Mouse (Mus musculus): ENCODE measurements around the gene Sac3d1. TPM values are rescaled to one million over a fixed set of nuclear protein-coding genes. Genes with fewer than 3 reads are reported as not detected.
"Not testable (repeated sequence)": the region's sequence is repeated elsewhere in the genome, so short reads cannot be mapped to it uniquely, and the experiment has no call there.

Gene Sac3d1
- polyA plus RNA-seq, 1 experiment from 2014 or later = 17.0 TPM

DNA sequence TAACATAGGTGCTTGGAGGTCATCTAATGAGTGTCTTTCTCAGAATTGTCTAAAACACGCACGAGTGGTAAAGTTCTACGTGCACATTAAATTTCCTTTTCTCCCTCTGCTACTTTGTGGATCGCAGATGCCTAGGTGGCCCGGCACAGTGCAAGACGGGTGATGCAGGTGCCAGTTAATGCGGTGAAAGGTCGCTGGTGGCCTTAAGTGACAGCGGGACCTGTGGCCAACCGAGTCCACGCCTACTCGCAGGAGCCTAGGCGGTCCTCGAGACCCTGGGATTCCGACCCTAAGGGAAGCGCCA is 21.9 kb upstream of the Sac3d1 start:
- in situ Hi-C loops (cut with MboI; ENCODE audit: low pct_unique_long_range_greater_than_20kb) = no loop called here
- ChIA-PET CTCF (interaction anchor here (2.6 kb wide), 1 partner anchor 13 kb away, joined by 19 read pairs; the partner anchor contains the start of gene Snx15), POLR2A (interaction anchor here (2.5 kb wide), 1 partner anchor 95 kb away, joined by 16 read pairs; the partner anchor contains the start of gene Ppp2r5b)
- no peak for TF ChIP-seq CTCF (IDR thresholded peaks at IDR 0.05)
- no peaks in the 10 kb centered on the region for H3K27me3 ChIP-seq
- ATAC-seq (no peak), DNase-seq (ENCODE audit: low read depth, low spot score) (no peak)

DNA sequence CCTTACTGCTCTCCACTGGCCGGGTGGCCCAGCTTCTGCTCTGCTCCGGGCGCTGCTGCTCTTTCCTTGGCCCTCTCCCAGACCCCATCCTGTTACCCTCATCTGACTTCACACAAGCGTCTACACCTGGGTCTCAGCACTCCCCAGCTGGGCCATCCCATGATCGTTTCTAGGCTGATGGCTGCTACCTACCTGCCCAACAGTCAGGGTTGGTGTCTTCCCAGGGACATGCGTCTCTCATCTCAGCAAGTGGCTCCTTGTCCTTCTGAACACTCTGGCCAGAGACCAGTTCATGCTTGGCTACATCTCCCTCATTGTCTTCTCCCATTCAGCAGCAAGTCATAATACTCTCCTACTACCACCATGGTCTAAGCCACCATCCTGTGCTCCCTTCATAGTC is 21.3 kb upstream of the Sac3d1 start:
- DNase-seq (ENCODE audit: low read depth, low spot score) (no peak), ATAC-seq (no peak)
- CTCF ChIA-PET = no interaction called here
- POLR2A ChIA-PET = interaction anchor here (0.6 to 2.5 kb wide), 2 partner anchors 77 to 96 kb away, joined by 4 to 16 read pairs; partner anchors contain the start of gene Ppp2r5b
- no peaks in the 10 kb centered on the region for H3K27me3 ChIP-seq
- in situ Hi-C loops (cut with MboI; ENCODE audit: low pct_unique_long_range_greater_than_20kb) = no loop called here
- no peak for TF ChIP-seq CTCF (IDR thresholded peaks at IDR 0.05)

DNA sequence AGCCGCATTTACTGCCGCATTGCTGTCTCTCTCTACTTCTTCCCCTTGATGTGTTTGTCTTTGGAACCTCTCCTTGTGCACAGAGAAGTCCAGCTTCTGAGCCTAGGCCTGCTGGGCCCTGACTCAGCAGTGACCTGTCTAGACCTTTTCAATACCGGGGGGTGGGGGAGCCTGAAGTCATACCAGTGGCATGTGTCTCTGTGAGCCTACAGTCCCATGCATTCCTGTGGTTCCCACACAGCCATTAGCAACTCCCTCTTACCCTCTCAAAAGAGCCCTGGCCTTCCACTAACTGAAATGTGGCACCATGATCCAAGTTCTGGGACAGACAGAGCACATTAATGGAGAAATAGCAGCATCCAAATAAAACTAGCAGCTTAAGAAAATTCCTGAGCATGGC is 17.9 kb upstream of the Sac3d1 start:
- TF ChIP-seq CTCF (IDR thresholded peaks at IDR 0.05) = no peak
- in situ Hi-C loops (cut with MboI; ENCODE audit: low pct_unique_long_range_greater_than_20kb) = no loop called here
- peak; percentile 72 for DNase-seq (ENCODE audit: low read depth, low spot score)
- no peaks in the 10 kb centered on the region for H3K27me3 ChIP-seq
- ChIA-PET POLR2A (no interaction called here), CTCF (interaction anchor here (1.4 to 1.5 kb wide), 2 partner anchors 69 to 118 kb away, joined by 3 to 6 read pairs; no protein-coding TSS in a partner anchor)
- ATAC-seq = peak; percentile 58

GRCm38 (mm10) chr19:6133197-6133596 is 14.7 kb upstream of the Sac3d1 start:
- in situ Hi-C loops (cut with MboI; ENCODE audit: low pct_unique_long_range_greater_than_20kb) = not testable (repeated sequence)
- CTCF ChIA-PET = interaction anchor here (4.0 kb wide), 1 partner anchor 9 kb away, joined by 14 read pairs; the partner anchor contains the start of genes Arl2 and Batf2

GRCm38 (mm10) chr19:6132171-6132827 is 13.8 kb upstream of the Sac3d1 start:
- DNase-seq (ENCODE audit: low read depth, low spot score) (no peak), ATAC-seq (no peak)
- ChIA-PET CTCF (interaction anchor here (4.0 kb wide), 1 partner anchor 10 kb away, joined by 14 read pairs; the partner anchor contains the start of genes Arl2 and Batf2), POLR2A (no interaction called here)
- no peak for TF ChIP-seq CTCF (IDR thresholded peaks at IDR 0.05)
- H3K27me3 ChIP-seq = no peaks in the 10 kb centered on the region
- in situ Hi-C loops (cut with MboI; ENCODE audit: low pct_unique_long_range_greater_than_20kb) = no loop called here

More at GRCm38 (mm10) chr19:6133197-6133596, 14.7 kb upstream of the Sac3d1 start:
- DNase-seq (ENCODE audit: low read depth, low spot score); H3K27me3 ChIP-seq; POLR2A ChIA-PET; ATAC-seq: not testable (repeated sequence)

- DNase-seq (ENCODE audit: low read depth, low spot score); ATAC-seq; POLR2A ChIA-PET; in situ Hi-C loops (cut with MboI; ENCODE audit: low pct_unique_long_range_greater_than_20kb); H3K27me3 ChIP-seq: not testable (repeated sequence)
- CTCF ChIA-PET = interaction anchor here (4.0 kb wide), 1 partner anchor 11 kb away, joined by 14 read pairs; the partner anchor contains the start of genes Arl2 and Batf2
These were observed 12.1 kb upstream of the Sac3d1 start for GRCm38 (mm10) chr19:6130414-6131128.

DNA sequence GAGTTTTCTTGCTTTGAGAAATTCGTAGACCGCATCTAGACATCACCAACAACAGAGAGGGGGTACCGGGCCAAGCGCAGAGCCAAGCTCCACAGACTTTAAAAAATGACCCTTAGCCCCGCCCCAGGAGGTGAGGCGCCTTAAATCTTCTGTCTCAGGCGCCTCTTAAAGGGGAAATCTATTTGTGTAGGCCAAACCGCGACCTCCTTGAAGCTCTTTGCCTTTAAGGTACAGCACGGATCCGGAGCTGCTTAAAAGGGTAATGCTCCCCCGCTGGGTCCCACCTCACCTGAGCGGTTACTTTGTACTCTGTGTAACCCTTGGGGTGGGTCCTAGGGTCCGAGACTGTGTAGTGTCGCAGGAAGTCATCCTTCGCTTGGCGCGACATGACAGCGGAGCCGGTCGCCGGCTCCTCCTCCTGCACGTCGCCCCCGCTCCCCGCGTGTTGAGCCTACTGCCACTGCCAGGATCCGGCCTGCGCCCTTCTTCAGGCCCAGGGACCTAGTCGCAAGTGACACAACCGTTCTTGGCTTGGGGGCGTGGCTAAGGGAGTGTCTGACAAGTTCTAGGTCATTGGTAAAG is 9.4 kb upstream of the Sac3d1 start, which contains the start of gene Snx15:
Gene Snx15, minus strand, starts transcription at position 545 of the 582 bp plus-strand sequence.
- CTCF ChIA-PET = interaction anchor here (0.6 to 3.9 kb wide), 6 partner anchors 14 to 164 kb away, joined by 3 to 19 read pairs (median 3); partner anchors contain the start of genes Arl2 and Batf2
- in situ Hi-C loops (cut with MboI; ENCODE audit: low pct_unique_long_range_greater_than_20kb) = loop anchor here (5.0 kb wide), 1 partner anchor 166 kb away; the partner anchor contains the start of gene Pola2
- POLR2A ChIA-PET = interaction anchor here (0.9 to 1.6 kb wide), 9 partner anchors 10 to 155 kb away, joined by 3 to 4 read pairs (median 3); partner anchors contain the start of genes Arl2, Batf2 and Capn1
- no peak for TF ChIP-seq CTCF (IDR thresholded peaks at IDR 0.05)
- no peaks in the 10 kb centered on the region for H3K27me3 ChIP-seq
- ATAC-seq (peak; percentile 84), DNase-seq (ENCODE audit: low read depth, low spot score) (peak; percentile 90)

- DNase-seq (ENCODE audit: low read depth, low spot score) = no peak
- in situ Hi-C loops (cut with MboI; ENCODE audit: low pct_unique_long_range_greater_than_20kb) = loop anchor here (5.0 kb wide), 1 partner anchor 165 kb away; the partner anchor contains the start of gene Pola2
- ATAC-seq = no peak
- POLR2A ChIA-PET = interaction anchor here (1.0 to 1.6 kb wide), 7 partner anchors 9 to 154 kb away, joined by 3 to 4 read pairs (median 3); partner anchors contain the start of genes Arl2 and Batf2
- no peak for TF ChIP-seq CTCF (IDR thresholded peaks at IDR 0.05)
- no peaks in the 10 kb centered on the region for H3K27me3 ChIP-seq
- CTCF ChIA-PET = interaction anchor here (0.6 to 3.9 kb wide), 6 partner anchors 15 to 164 kb away, joined by 3 to 19 read pairs (median 3); partner anchors contain the start of genes Arl2 and Batf2
These were observed 8.5 kb upstream of the Sac3d1 start for GRCm38 (mm10) chr19:6126789-6127580.

DNA sequence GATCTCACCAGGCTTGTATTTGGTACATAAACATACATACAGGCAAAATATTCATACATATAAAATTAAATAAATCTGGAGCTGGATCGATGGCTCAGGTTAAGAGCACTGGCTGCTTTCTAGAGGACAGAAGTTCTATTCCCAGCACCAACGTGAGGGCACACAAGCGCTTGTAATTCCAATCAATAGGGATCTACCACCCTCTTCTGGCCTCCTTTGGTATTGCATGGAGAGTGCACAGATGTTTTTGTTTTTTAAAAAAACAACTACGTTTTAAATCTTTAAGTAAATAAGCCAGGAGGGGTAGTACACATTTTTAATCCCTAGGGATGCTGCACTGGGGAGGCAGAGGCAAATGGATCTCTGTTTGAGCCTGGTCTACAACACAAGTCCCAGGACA is 7.8 kb upstream of the Sac3d1 start:
- ATAC-seq (no peak), DNase-seq (ENCODE audit: low read depth, low spot score) (no peak)
- POLR2A ChIA-PET = no interaction called here
- in situ Hi-C loops (cut with MboI; ENCODE audit: low pct_unique_long_range_greater_than_20kb) = loop anchor here (5.0 kb wide), 1 partner anchor 164 kb away; the partner anchor contains the start of gene Pola2
- no peaks in the 10 kb centered on the region for H3K27me3 ChIP-seq
- CTCF ChIA-PET = interaction anchor here (3.9 kb wide), 1 partner anchor 15 kb away, joined by 19 read pairs; the partner anchor contains the start of genes Arl2 and Batf2
- TF ChIP-seq CTCF (IDR thresholded peaks at IDR 0.05) = peak; percentile 88
